Mouse (Mus musculus) forebrain, postnatal 0 days (tissue): ENCODE data around the gene Ubap2l. TPM values are rescaled to one million over a fixed set of nuclear protein-coding genes. Genes with fewer than 3 reads are reported as not detected.

Experiments
- ATAC-seq: fragments of 200-750 bp; cut with Nextera tagmentation; 2 replicates; pipeline ENCODE4 v1.8.0; 2017; ENCODE audit warnings: mild to moderate bottlenecking, moderate library complexity
- DNase-seq: peaks from one replicate; pipeline ENCODE4 v3.0.0-alpha.2; 2015
- H3K27ac ChIP-seq: fragments of 300-500 bp; sonication (generic); 2 replicates; pipeline ENCODE4 v1.5.1; 2014; ENCODE audit warnings: low read depth, mild to moderate bottlenecking, antibody characterized with exemption, low read length, moderate library complexity, mixed read lengths
- H3K27me3 ChIP-seq: fragments of 300-500 bp; sonication (generic); 2 replicates; pipeline ENCODE4 v1.6.1; 2014; ENCODE audit warnings: mild to moderate bottlenecking, low read length, mixed read lengths; ENCODE audit not compliant: insufficient read depth
- H3K36me3 ChIP-seq: fragments of 300-500 bp; sonication (generic); 2 replicates; pipeline ENCODE4 v1.6.1; 2014; ENCODE audit warnings: mild to moderate bottlenecking, moderate library complexity; ENCODE audit not compliant: insufficient read depth
- H3K4me1 ChIP-seq: fragments of 300-500 bp; sonication (generic); 2 replicates; pipeline ENCODE4 v1.6.1; 2014; ENCODE audit warnings: antibody characterized with exemption; ENCODE audit not compliant: insufficient read depth
- H3K4me2 ChIP-seq: fragments of 300-500 bp; sonication (generic); 2 replicates; pipeline ENCODE4 v1.6.1; 2014; ENCODE audit warnings: low read depth, mild to moderate bottlenecking, moderate library complexity
- H3K4me3 ChIP-seq: fragments of 300-500 bp; sonication (generic); 2 replicates; pipeline ENCODE4 v1.5.1; 2014; ENCODE audit warnings: low read depth, low read length, mixed read lengths
- H3K9ac ChIP-seq: fragments of 300-500 bp; sonication (generic); 2 replicates; pipeline ENCODE4 v1.6.1; 2014; ENCODE audit warnings: mild to moderate bottlenecking
- H3K9me3 ChIP-seq: fragments of 300-500 bp; sonication (generic); 2 replicates; pipeline ENCODE4 v1.6.1; 2016; ENCODE audit warnings: low read length
- CTCF ChIP-seq: sonication (generic); IDR thresholded peaks from 2 replicates; pipeline ENCODE4 v1.5.1; 2016; ENCODE audit warnings: antibody characterized with exemption, control low read depth, low read depth
- WGBS: fragments of 180-500 bp; shearing (Covaris S2); extraction: QIAGEN DNeasy Blood & Tissue Kit; methylation state at CpG from one replicate; pipeline ENCODE4 v1.1.7; 2014; 5-methylcytosine and 5-hydroxymethylcytosine counted together
- polyA plus RNA-seq: library from polyadenylated mRNA; unstranded; fragments of >200 nt; fragmentation: Nextera tagmentation; extraction: Ambion mirVana; gene quantifications from 2 replicates; pipeline ENCODE4 v1.2.1, GENCODE M21; 2015
- total RNA-seq: library from RNA; depleted of rRNA; stranded (reverse); fragments of >200 nt; gene quantifications from 2 replicates; pipeline ENCODE4 v1.2.3, GENCODE M21; 2014

Ubap2l gene
- total and polyA plus RNA-seq, 2 experiments from 2014 or later: 103 to 118 TPM

DNA sequence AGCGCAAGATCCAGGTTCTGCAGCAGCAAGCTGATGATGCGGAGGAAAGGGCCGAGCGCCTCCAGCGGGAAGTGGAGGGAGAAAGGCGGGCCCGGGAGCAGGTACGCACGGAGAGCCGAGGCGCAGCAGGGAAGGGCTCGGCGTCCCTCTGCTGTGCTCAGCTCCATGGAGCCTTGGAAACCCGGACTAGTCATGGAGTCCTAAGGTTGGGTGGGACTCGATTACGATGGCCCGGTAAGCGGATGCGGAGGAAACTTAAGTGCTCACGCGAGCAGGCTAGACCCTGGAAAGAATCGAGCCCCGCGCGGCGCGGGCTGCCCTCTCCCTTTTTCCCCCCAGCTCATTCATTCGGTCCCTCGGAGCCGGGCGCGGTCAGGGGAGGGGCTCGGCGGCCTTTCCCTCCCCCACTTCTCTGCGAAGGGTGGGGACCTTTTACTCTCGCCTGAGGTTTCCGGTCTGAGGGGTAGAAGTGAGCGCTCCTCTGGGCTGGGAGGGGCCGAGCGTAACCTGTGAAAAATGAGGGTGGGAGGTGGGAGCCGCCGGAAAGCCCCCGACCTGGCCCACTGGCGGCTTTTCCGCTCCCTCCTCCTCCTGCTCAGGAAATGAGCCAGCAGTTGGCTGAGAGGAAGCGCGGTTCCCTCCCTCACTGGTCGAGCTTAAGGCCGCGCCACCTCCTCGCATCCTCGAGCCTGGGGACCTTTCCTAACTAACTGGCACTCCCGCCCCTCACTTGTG, 27.5 kb upstream of the Ubap2l start:
- Histone ChIP-seq H3K4me3 (peak overlapping the region; percentile 81), H3K36me3 (no peaks in the 10 kb centered on the region), H3K27ac (peak overlapping the region; percentile 95), H3K4me2 (peak overlapping the region; percentile 73), H3K27me3 (no peaks in the 10 kb centered on the region), H3K9me3 (no peaks in the 10 kb centered on the region), H3K9ac (peak overlapping the region; percentile 88), H3K4me1 (peaks cover 29% of the 10 kb centered on the region)
- WGBS: 3% methylated on average over 48 of the region's 53 CpGs
- ATAC-seq (peak; percentile 54), DNase-seq (peak; percentile 71)
- TF ChIP-seq CTCF: peak; percentile 32; the same call in 1 of the 2 replicates

- no peaks in the 10 kb centered on the region for H3K27me3 ChIP-seq
- ATAC-seq: peak; percentile 94
- 2% methylated on average over 33 of the region's 33 CpGs for WGBS
- TF ChIP-seq CTCF: no peak; the same call in 1 of the 2 replicates
- DNase-seq: peak; percentile 93
- H3K4me3 ChIP-seq: peak overlapping the region; percentile 81
- H3K27ac ChIP-seq: peak overlapping the region; percentile 95
- peak overlapping the region; percentile 88 for H3K9ac ChIP-seq
- no peaks in the 10 kb centered on the region for H3K9me3 ChIP-seq
- H3K4me2 ChIP-seq: peak overlapping the region; percentile 73
- H3K36me3 ChIP-seq: no peaks in the 10 kb centered on the region
- H3K4me1 ChIP-seq: peaks cover 25% of the 10 kb centered on the region
Measured at GRCm38 (mm10) chr3:90079133-90079762, 26.8 kb upstream of the Ubap2l start.

DNA sequence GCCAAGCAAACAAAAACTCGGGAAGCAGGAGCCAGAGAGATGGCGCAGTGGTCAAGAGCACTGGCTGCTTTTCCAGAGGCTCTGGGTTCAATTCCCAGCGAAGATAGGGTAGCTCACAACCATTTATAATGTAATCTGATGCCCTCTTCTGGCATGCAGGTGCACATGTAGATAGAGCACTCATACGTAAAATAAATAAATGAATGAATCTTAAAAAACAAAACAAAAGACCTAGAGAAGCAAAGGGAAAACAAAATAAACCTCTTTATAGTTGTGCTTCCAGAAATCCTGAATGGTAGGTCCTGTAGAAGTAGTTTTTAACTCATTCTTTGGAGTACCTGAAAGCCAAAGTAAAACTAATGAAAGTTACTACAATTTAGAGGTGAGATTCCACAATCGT, 25.8 kb upstream of the Ubap2l start:
- no peaks in the 10 kb centered on the region for H3K36me3 ChIP-seq
- no peak overlapping the region for H3K27ac ChIP-seq
- H3K4me1 ChIP-seq: peaks cover 20% of the 10 kb centered on the region
- no peaks in the 10 kb centered on the region for H3K27me3 ChIP-seq
- 52% methylated on average over 5 of the region's 5 CpGs for WGBS
- no peak overlapping the region for H3K4me3 ChIP-seq
- no peak overlapping the region for H3K4me2 ChIP-seq
- no peak for TF ChIP-seq CTCF
- H3K9ac ChIP-seq: no peak overlapping the region
- H3K9me3 ChIP-seq: no peaks in the 10 kb centered on the region
- ATAC-seq: no peak
- no peak for DNase-seq

- Histone ChIP-seq H3K36me3 (no peaks in the 10 kb centered on the region), H3K4me3 (no peak overlapping the region), H3K27me3 (no peaks in the 10 kb centered on the region), H3K4me1 (peaks cover 9% of the 10 kb centered on the region; the same call in 1 of the 2 replicates), H3K9me3 (no peaks in the 10 kb centered on the region), H3K4me2 (no peak overlapping the region), H3K27ac (no peak overlapping the region), H3K9ac (no peak overlapping the region)
- peak; percentile 81 for TF ChIP-seq CTCF
- ATAC-seq: no peak
- peak; percentile 90 for DNase-seq
- 7% methylated on average over 5 of the region's 5 CpGs for WGBS
Measured at GRCm38 (mm10) chr3:90076921-90077716, 24.7 kb upstream of the Ubap2l start.

DNA sequence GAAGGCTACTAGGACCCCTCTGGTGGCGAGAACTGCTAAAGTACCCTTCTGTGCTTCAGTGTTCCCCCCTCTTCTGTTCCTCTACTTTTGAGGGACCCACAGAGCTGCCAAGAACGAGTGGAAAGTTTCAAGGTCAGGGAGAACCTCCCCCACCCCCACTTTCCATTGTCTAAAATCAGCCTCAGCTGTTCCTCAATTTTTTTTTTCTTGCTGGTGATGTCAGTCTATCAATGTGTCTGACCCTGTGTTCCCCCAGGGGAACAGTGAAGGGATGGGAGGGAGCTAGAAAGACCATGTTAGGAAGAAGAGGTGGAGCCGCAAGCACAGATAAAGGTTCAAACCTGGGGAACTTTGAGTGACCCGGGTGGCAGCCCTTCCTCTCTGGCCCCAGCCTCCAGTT, 19.9 kb upstream of the Ubap2l start, which contains the start of gene Tpm3:
Tpm3 (plus strand) TSS at position 356 of the 400 bp plus-strand sequence.
- DNase-seq (no peak), ATAC-seq (no peak)
- Histone ChIP-seq H3K27ac (no peak within 1 kb of the TSS), H3K9me3 (no peaks in the 10 kb centered on the region), H3K27me3 (no peaks in the 10 kb centered on the region), H3K36me3 (no peaks in the 10 kb centered on the region), H3K4me3 (no peak within 1 kb of the TSS), H3K4me1 (no peaks in the 10 kb centered on the region), H3K4me2 (no peak within 1 kb of the TSS), H3K9ac (no peak within 1 kb of the TSS)
- TF ChIP-seq CTCF: no peak
- WGBS: 74% methylated on average over 4 of the region's 4 CpGs

DNA sequence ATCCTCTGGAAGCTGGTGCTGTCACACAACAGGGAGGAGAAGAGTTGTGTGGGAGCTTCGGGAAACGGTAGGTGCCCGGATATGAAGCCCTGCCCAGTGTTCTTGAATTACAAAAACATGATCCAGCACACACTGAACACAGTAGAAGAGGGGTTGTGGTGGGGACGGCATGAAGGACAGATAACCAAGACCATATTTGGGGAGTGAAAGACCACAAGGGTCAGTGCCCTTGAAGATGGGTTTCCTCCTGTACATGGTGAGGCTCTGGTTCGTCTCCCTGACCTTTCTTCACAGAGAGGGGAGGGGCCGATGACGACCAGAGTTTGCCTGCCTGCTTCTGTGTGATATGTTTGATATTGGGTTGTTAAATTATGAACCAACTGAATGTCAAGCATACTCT, 17.3 kb upstream of the Ubap2l start:
- no peak overlapping the region for H3K9ac ChIP-seq
- ATAC-seq: no peak
- H3K36me3 ChIP-seq: peaks cover 4% of the 10 kb centered on the region
- no peak overlapping the region for H3K27ac ChIP-seq
- no peak for TF ChIP-seq CTCF
- DNase-seq: no peak
- H3K9me3 ChIP-seq: no peaks in the 10 kb centered on the region
- no peaks in the 10 kb centered on the region for H3K27me3 ChIP-seq
- H3K4me1 ChIP-seq: no peaks in the 10 kb centered on the region
- H3K4me3 ChIP-seq: no peak overlapping the region
- no peak overlapping the region for H3K4me2 ChIP-seq
- whole genome bisulfite sequencing: 86% methylated on average over 7 of the region's 7 CpGs

- Histone ChIP-seq H3K27ac (no peak overlapping the region), H3K4me3 (no peak overlapping the region), H3K4me2 (no peak overlapping the region), H3K9ac (no peak overlapping the region), H3K36me3 (peaks cover 10% of the 10 kb centered on the region), H3K4me1 (no peaks in the 10 kb centered on the region), H3K9me3 (no peaks in the 10 kb centered on the region), H3K27me3 (no peaks in the 10 kb centered on the region)
- no peak for TF ChIP-seq CTCF
- ATAC-seq: no peak
- no peak for DNase-seq
- 81% methylated on average over 4 of the region's 4 CpGs for WGBS
Measured at GRCm38 (mm10) chr3:90067851-90068250, 15.4 kb upstream of the Ubap2l start.
